Mouse (Mus musculus) olfactory bulb, adult 2 months (tissue): ENCODE data around the gene Cep350.

Experiments used
- CTCF ChIP-seq: fragments of 200-500 bp; IDR thresholded peaks from 2 replicates; pipeline ENCODE4 v1.5.1; 2012; ENCODE audit warnings: low read depth, mild to moderate bottlenecking, low read length, moderate library complexity; ENCODE audit not compliant: insufficient read depth
- POLR2A ChIP-seq: fragments of 200-500 bp; IDR thresholded peaks from 2 replicates; pipeline ENCODE4 v1.6.1; 2012; ENCODE audit warnings: mild to moderate bottlenecking, low read depth, low read length, moderate library complexity; ENCODE audit not compliant: insufficient read depth

- TF ChIP-seq CTCF (no peak), POLR2A (no peak)
Observed at GRCm38 (mm10) chr1:155973719-155974379, 794 bp upstream of the Cep350 start.
